Mouse (Mus musculus) gastrocnemius, postnatal 36 days (tissue): ENCODE data around the gene Plxnb2. TPM values are rescaled to one million over a fixed set of nuclear protein-coding genes. Genes with fewer than 3 reads are reported as not detected.
A peak's percentile ranks its signal among the peaks of the same experiment; 100 is the strongest.

Experiments
- DNase-seq, 2 experiments: peaks; one replicate each; pipeline ENCODE4 v3.0.0; 2022
- intact Hi-C: fragments of 180-260 bp; cut with DNase I; formaldehyde crosslinking; loops from one replicate; pipeline ENCODE4 v1.15.1; 2025
- total RNA-seq, 2 experiments: library from RNA; stranded (reverse); gene quantifications; 2 replicates each; pipeline ENCODE4 v1.2.3; 2021

Plxnb2 gene
- total RNA-seq, 2 experiments from 2014 or later: 8.9 to 9.6 TPM

GRCm38 (mm10) chr15:89181561-89182270 lies 1.1 kb upstream of the Plxnb2 start:
- intact Hi-C loops: no loop called here
- no peak for DNase-seq

GRCm38 (mm10) chr15:89180081-89180541 lies 477 bp downstream of the Plxnb2 start:
- intact Hi-C loops: no loop called here
- peak in 1 of 2 experiments; percentile 31 for DNase-seq

- no peak for DNase-seq
- intact Hi-C loops: loop anchor here (5.0 kb wide), 1 partner anchor 37 kb away; the partner anchor contains the start of gene Mapk12
These were observed 991 bp downstream of the Plxnb2 start for GRCm38 (mm10) chr15:89179630-89179964.

- intact Hi-C loops: loop anchor here (5.0 kb wide), 1 partner anchor 37 kb away; the partner anchor contains the start of gene Mapk12
- DNase-seq: peak; percentile 58 to 66
These were observed 1.5 kb downstream of the Plxnb2 start for GRCm38 (mm10) chr15:89178954-89179629.

- no peak for DNase-seq
- intact Hi-C loops: loop anchor here (5.0 kb wide), 1 partner anchor 36 kb away; the partner anchor contains the start of gene Mapk12
These were observed 2.2 kb downstream of the Plxnb2 start for GRCm38 (mm10) chr15:89178260-89178860.

- intact Hi-C loops: loop anchor here (5.0 kb wide), 1 partner anchor 35 kb away; the partner anchor contains the start of gene Mapk12
- no peak for DNase-seq
These were observed 2.9 kb downstream of the Plxnb2 start for GRCm38 (mm10) chr15:89177576-89178259.

GRCm38 (mm10) chr15:89177121-89177520 lies 3.5 kb downstream of the Plxnb2 start:
- intact Hi-C loops: loop anchor here (5.0 kb wide), 1 partner anchor 35 kb away; the partner anchor contains the start of gene Mapk12
- peak; percentile 59 to 63 for DNase-seq

- no peak for DNase-seq
- intact Hi-C loops: loop anchor here (5.0 kb wide), 1 partner anchor 33 kb away; the partner anchor contains the start of gene Mapk12
These were observed 5.0 kb downstream of the Plxnb2 start for GRCm38 (mm10) chr15:89175411-89176155.

GRCm38 (mm10) chr15:89174889-89175339 lies 5.7 kb downstream of the Plxnb2 start:
- intact Hi-C loops: loop anchor here (5.0 kb wide), 1 partner anchor 33 kb away; the partner anchor contains the start of gene Mapk12
- no peak for DNase-seq

GRCm38 (mm10) chr15:89173906-89174214 lies 6.7 kb downstream of the Plxnb2 start:
- peak in 1 of 2 experiments; percentile 37 for DNase-seq
- intact Hi-C loops: no loop called here

GRCm38 (mm10) chr15:89173024-89173905 lies 7.3 kb downstream of the Plxnb2 start:
- intact Hi-C loops: no loop called here
- no peak for DNase-seq

- no peak for DNase-seq
- intact Hi-C loops: no loop called here
These were observed 8.2 kb downstream of the Plxnb2 start for GRCm38 (mm10) chr15:89172276-89172935.

- intact Hi-C loops: no loop called here
- DNase-seq: no peak
These were observed 9.0 kb downstream of the Plxnb2 start for GRCm38 (mm10) chr15:89171526-89172051.

GRCm38 (mm10) chr15:89170102-89170501 lies 10.5 kb downstream of the Plxnb2 start:
- no peak for DNase-seq
- intact Hi-C loops: no loop called here

GRCm38 (mm10) chr15:89169431-89169830 lies 11.2 kb downstream of the Plxnb2 start:
- peak in 1 of 2 experiments; percentile 74 for DNase-seq
- intact Hi-C loops: no loop called here

GRCm38 (mm10) chr15:89168922-89169321 lies 11.7 kb downstream of the Plxnb2 start:
- intact Hi-C loops: no loop called here
- no peak for DNase-seq

GRCm38 (mm10) chr15:89165478-89165877 lies 15.1 kb downstream of the Plxnb2 start:
- no peak for DNase-seq
- intact Hi-C loops: no loop called here

GRCm38 (mm10) chr15:89161397-89161796 lies 19.2 kb downstream of the Plxnb2 start:
- no peak for DNase-seq
- intact Hi-C loops: no loop called here
